Mouse (Mus musculus) lung, embryonic 15.5 days (tissue): Measurements from ENCODE around the gene Ralgapa1. TPM values are rescaled to one million over a fixed set of nuclear protein-coding genes. Genes with fewer than 3 reads are reported as not detected.

Experiments
- ATAC-seq: fragments of 200-750 bp; cut with Nextera tagmentation; 2 replicates; pipeline ENCODE4 v1.8.0; 2017; ENCODE audit warnings: moderate number of reproducible peaks, borderline replicate concordance; ENCODE audit not compliant: low FRiP score, low TSS enrichment; ENCODE audit errors: extremely low read depth
- H3K27ac ChIP-seq: fragments of 300-500 bp; sonication (generic); 2 replicates; pipeline ENCODE4 v1.5.1; 2015; ENCODE audit warnings: moderate library complexity, mild to moderate bottlenecking, inconsistent platforms
- H3K27me3 ChIP-seq: fragments of 300-500 bp; sonication (generic); 2 replicates; pipeline ENCODE4 v1.6.1; 2015; ENCODE audit warnings: inconsistent platforms
- H3K36me3 ChIP-seq: fragments of 300-500 bp; sonication (generic); 2 replicates; pipeline ENCODE4 v1.6.1; 2015; ENCODE audit warnings: inconsistent platforms
- H3K4me1 ChIP-seq: fragments of 300-500 bp; sonication (generic); 2 replicates; pipeline ENCODE4 v1.6.1; 2015; ENCODE audit warnings: inconsistent platforms
- H3K4me2 ChIP-seq: fragments of 300-500 bp; sonication (generic); 2 replicates; pipeline ENCODE4 v1.6.1; 2015; ENCODE audit warnings: inconsistent platforms, mild to moderate bottlenecking, moderate library complexity
- H3K4me3 ChIP-seq: fragments of 300-500 bp; sonication (generic); 2 replicates; pipeline ENCODE4 v1.5.1; 2015; ENCODE audit warnings: mild to moderate bottlenecking, inconsistent platforms
- H3K9ac ChIP-seq: fragments of 300-500 bp; sonication (generic); 2 replicates; pipeline ENCODE4 v1.6.1; 2015; ENCODE audit warnings: inconsistent platforms
- H3K9me3 ChIP-seq: fragments of 300-500 bp; sonication (generic); 2 replicates; pipeline ENCODE4 v1.6.1; 2016; ENCODE audit warnings: inconsistent platforms
- WGBS: fragments of 180-500 bp; shearing (Covaris S2); methylation state at CpG from one replicate; pipeline ENCODE4 v1.1.7; 2015; 5-methylcytosine and 5-hydroxymethylcytosine counted together
- polyA plus RNA-seq: library from polyadenylated mRNA; unstranded; fragments of >200 nt; fragmentation: Nextera tagmentation; extraction: Ambion mirVana; gene quantifications from 2 replicates; pipeline ENCODE4 v1.2.1, GENCODE M21; 2015

The Ralgapa1 gene
- polyA plus RNA-seq, 1 experiment from 2014 or later: 18.2 TPM

- Histone ChIP-seq H3K9ac (no peak overlapping the region), H3K4me2 (no peak overlapping the region), H3K4me3 (no peak overlapping the region), H3K9me3 (no peaks in the 10 kb centered on the region), H3K4me1 (peaks cover 6% of the 10 kb centered on the region; the same call in 1 of the 2 replicates), H3K27me3 (no peaks in the 10 kb centered on the region), H3K27ac (no peak overlapping the region), H3K36me3 (no peaks in the 10 kb centered on the region)
- WGBS: 12% methylated on average over 6 of the region's 6 CpGs
- peak; percentile 67 for ATAC-seq
Observed at GRCm38 (mm10) chr12:55573794-55574193, 247.2 kb downstream of the Ralgapa1 start.

DNA sequence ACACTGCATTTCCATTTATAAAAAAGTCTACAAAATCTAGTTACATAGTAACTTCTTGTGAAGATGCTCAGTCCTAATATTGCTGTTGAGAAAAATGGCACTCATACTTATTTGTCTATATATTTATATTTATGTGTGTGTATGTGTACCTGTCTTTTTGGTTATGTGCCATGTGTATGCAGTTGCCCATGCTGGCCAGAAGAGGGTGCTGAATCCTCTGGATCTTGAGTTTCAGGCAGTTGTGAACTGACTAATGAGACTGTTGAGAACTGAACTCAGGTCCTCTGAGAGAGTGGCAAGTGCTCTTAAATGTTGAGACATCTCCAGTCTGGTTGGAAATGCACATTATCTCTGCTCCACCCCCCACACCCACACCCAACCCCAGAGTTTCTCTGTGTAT, 247.9 kb downstream of the Ralgapa1 start:
- no peak for ATAC-seq
- H3K4me2 ChIP-seq: no peak overlapping the region
- no peak overlapping the region for H3K9ac ChIP-seq
- H3K27ac ChIP-seq: no peak overlapping the region
- H3K4me1 ChIP-seq: peaks cover 6% of the 10 kb centered on the region; the same call in 1 of the 2 replicates
- no peaks in the 10 kb centered on the region for H3K36me3 ChIP-seq
- H3K27me3 ChIP-seq: no peaks in the 10 kb centered on the region
- no peak overlapping the region for H3K4me3 ChIP-seq
- no peaks in the 10 kb centered on the region for H3K9me3 ChIP-seq

- H3K9ac ChIP-seq: no peak overlapping the region
- H3K4me3 ChIP-seq: no peak overlapping the region
- H3K9me3 ChIP-seq: no peaks in the 10 kb centered on the region
- H3K27me3 ChIP-seq: no peaks in the 10 kb centered on the region
- no peak overlapping the region for H3K4me2 ChIP-seq
- WGBS: 77% methylated on average over 10 of the region's 10 CpGs
- H3K36me3 ChIP-seq: no peaks in the 10 kb centered on the region
- no peak for ATAC-seq
- H3K4me1 ChIP-seq: peaks cover 6% of the 10 kb centered on the region; the same call in 1 of the 2 replicates
- no peak overlapping the region for H3K27ac ChIP-seq
Observed at GRCm38 (mm10) chr12:55571661-55572060, 249.3 kb downstream of the Ralgapa1 start.

- H3K27me3 ChIP-seq: no peaks in the 10 kb centered on the region
- ATAC-seq: no peak
- H3K4me1 ChIP-seq: peaks cover 6% of the 10 kb centered on the region; the same call in 1 of the 2 replicates
- H3K36me3 ChIP-seq: no peaks in the 10 kb centered on the region
- no peak overlapping the region for H3K4me2 ChIP-seq
- H3K9ac ChIP-seq: no peak overlapping the region
- H3K9me3 ChIP-seq: no peaks in the 10 kb centered on the region
- H3K4me3 ChIP-seq: no peak overlapping the region
- no peak overlapping the region for H3K27ac ChIP-seq
- 70% methylated on average over 11 of the region's 11 CpGs for WGBS
Observed at GRCm38 (mm10) chr12:55571181-55571580, 249.8 kb downstream of the Ralgapa1 start.

- peaks cover 6% of the 10 kb centered on the region; the same call in 1 of the 2 replicates for H3K4me1 ChIP-seq
Observed at GRCm38 (mm10) chr12:55570646-55571045, 250.3 kb downstream of the Ralgapa1 start.

DNA sequence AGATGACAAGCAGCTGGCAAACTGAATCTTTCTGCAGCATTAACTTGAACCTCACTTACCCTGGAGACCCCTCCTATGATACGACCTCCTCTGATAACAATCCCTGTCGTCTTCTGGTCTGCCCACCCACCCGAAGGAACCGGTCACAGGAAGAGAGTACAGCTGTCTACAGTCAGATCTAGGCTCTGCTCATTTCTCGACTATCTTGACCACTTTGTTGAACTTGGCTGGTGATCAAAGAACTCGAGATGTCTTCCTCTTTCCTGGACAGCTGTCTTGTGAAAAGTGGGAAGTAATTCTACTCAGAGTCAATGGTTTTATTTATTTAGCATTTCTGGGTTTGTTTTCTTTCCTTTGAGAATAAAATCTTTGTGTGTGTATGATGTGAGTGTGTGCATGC, 251.3 kb downstream of the Ralgapa1 start:
- H3K4me3 ChIP-seq: no peak overlapping the region
- no peaks in the 10 kb centered on the region for H3K36me3 ChIP-seq
- no peaks in the 10 kb centered on the region for H3K27me3 ChIP-seq
- no peak overlapping the region for H3K27ac ChIP-seq
- H3K9ac ChIP-seq: no peak overlapping the region
- ATAC-seq: no peak
- H3K9me3 ChIP-seq: no peaks in the 10 kb centered on the region
- WGBS: 12% methylated on average over 6 of the region's 6 CpGs
- H3K4me2 ChIP-seq: no peak overlapping the region
- H3K4me1 ChIP-seq: peaks cover 6% of the 10 kb centered on the region; the same call in 1 of the 2 replicates

More at GRCm38 (mm10) chr12:55570646-55571045, 250.3 kb downstream of the Ralgapa1 start:
- Histone ChIP-seq H3K4me2 (no peak overlapping the region), H3K9ac (no peak overlapping the region), H3K4me3 (no peak overlapping the region), H3K27ac (no peak overlapping the region), H3K27me3 (no peaks in the 10 kb centered on the region), H3K9me3 (no peaks in the 10 kb centered on the region), H3K36me3 (no peaks in the 10 kb centered on the region)
- ATAC-seq: no peak
- 81% methylated on average over 9 of the region's 9 CpGs for WGBS

GRCm38 (mm10) chr12:55568466-55568865, 252.5 kb downstream of the Ralgapa1 start:
- no peak overlapping the region for H3K9ac ChIP-seq
- H3K27me3 ChIP-seq: no peaks in the 10 kb centered on the region
- peaks cover 6% of the 10 kb centered on the region; the same call in 1 of the 2 replicates for H3K4me1 ChIP-seq
- H3K36me3 ChIP-seq: no peaks in the 10 kb centered on the region
- no peak overlapping the region for H3K4me3 ChIP-seq
- H3K4me2 ChIP-seq: no peak overlapping the region
- no peaks in the 10 kb centered on the region for H3K9me3 ChIP-seq
- WGBS: 88% methylated on average over 3 of the region's 3 CpGs
- ATAC-seq: no peak
- H3K27ac ChIP-seq: no peak overlapping the region

GRCm38 (mm10) chr12:55566837-55567236, 254.1 kb downstream of the Ralgapa1 start:
- Histone ChIP-seq H3K4me1 (peaks cover 6% of the 10 kb centered on the region; the same call in 1 of the 2 replicates), H3K27me3 (no peaks in the 10 kb centered on the region), H3K9me3 (no peaks in the 10 kb centered on the region), H3K36me3 (no peaks in the 10 kb centered on the region), H3K27ac (no peak overlapping the region), H3K4me2 (no peak overlapping the region), H3K4me3 (no peak overlapping the region), H3K9ac (no peak overlapping the region)
- WGBS: 62% methylated on average over 5 of the region's 5 CpGs
- no peak for ATAC-seq

DNA sequence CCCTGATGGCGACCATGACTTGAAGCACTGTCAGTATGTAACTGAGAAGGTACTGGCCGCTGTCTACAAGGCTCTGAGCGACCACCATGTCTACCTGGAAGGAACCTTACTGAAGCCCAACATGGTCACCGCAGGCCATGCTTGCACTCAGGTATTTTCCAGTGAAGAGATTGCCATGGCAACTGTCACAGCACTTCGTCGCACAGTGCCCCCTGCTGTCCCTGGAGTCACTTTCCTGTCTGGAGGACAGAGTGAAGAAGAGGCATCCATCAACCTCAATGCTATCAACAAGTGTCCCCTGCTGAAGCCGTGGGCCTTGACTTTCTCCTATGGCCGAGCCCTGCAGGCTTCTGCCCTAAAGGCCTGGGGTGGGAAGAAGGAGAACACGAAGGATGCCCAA, 255.1 kb downstream of the Ralgapa1 start:
- no peak overlapping the region for H3K4me3 ChIP-seq
- no peaks in the 10 kb centered on the region for H3K36me3 ChIP-seq
- H3K9me3 ChIP-seq: no peaks in the 10 kb centered on the region
- peaks cover 6% of the 10 kb centered on the region; the same call in 1 of the 2 replicates for H3K4me1 ChIP-seq
- no peak for ATAC-seq
- no peak overlapping the region for H3K9ac ChIP-seq
- 68% methylated on average over 9 of the region's 9 CpGs for WGBS
- H3K27me3 ChIP-seq: no peaks in the 10 kb centered on the region
- H3K4me2 ChIP-seq: no peak overlapping the region
- no peak overlapping the region for H3K27ac ChIP-seq

DNA sequence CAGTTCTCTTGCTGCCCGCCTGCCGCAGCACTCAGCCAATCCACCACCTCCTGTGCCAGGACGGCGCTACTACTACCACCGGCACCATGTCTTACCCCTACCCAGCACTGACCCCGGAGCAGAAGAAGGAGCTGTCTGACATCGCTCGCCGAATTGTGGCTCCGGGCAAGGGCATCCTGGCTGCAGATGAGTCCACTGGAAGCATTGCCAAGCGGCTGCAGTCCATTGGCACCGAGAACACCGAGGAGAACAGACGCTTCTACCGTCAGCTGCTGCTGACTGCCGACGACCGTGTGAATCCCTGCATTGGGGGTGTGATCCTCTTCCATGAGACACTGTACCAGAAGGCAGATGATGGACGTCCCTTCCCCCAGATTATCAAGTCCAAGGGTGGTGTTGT, 255.8 kb downstream of the Ralgapa1 start, which contains the start of gene Aldoart2:
TSS of gene Aldoart2 (plus strand) at position 34 of the 400 bp plus-strand sequence.
- H3K9ac ChIP-seq: no peak within 1 kb of the TSS
- no peaks in the 10 kb centered on the region for H3K36me3 ChIP-seq
- H3K4me1 ChIP-seq: peaks cover 6% of the 10 kb centered on the region; the same call in 1 of the 2 replicates
- no peak within 1 kb of the TSS for H3K27ac ChIP-seq
- H3K4me3 ChIP-seq: no peak within 1 kb of the TSS
- 93% methylated on average over 19 of the region's 19 CpGs for WGBS
- H3K4me2 ChIP-seq: no peak within 1 kb of the TSS
- no peaks in the 10 kb centered on the region for H3K27me3 ChIP-seq
- ATAC-seq: no peak
- no peaks in the 10 kb centered on the region for H3K9me3 ChIP-seq

DNA sequence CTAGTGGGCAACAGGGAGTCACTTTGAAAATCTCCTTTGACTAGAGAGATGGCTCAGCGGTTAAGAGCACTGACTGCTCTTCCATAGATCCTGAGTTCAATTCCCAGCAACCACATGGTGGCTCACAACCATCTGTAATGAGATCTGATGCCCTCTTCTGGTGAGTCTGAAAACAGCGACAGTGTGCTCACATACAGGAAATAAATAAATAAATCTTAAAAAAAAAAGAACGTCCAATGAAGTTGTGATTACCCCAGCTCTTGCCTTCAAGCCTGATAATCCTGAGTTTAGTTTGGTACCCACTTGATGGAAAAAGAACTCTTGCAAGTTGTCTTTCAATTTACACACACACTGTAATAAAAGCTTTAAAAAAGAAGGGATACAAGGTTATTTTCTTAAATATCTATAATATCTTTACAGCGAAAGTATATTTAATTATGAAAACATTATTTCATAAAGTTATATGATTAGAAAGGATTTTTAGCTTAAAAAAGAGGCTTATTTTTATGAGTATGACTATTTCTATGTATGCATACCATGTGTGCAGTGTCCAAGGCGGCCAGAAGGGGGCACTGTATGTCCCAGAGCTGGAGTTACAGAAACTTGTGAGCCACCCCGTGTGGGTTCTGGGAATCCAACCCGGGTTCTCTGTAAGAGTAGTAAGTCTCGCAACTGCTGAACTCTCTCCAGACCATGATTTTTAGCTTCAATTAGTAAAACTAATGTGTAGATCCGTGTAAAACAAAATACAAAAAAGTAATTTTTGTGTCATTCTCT, 256.6 kb downstream of the Ralgapa1 start:
- no peak for ATAC-seq
- H3K27me3 ChIP-seq: no peaks in the 10 kb centered on the region
- H3K27ac ChIP-seq: no peak overlapping the region
- H3K4me1 ChIP-seq: no peaks in the 10 kb centered on the region
- no peak overlapping the region for H3K4me3 ChIP-seq
- WGBS: 78% methylated on average over 9 of the region's 9 CpGs
- H3K4me2 ChIP-seq: no peak overlapping the region
- no peaks in the 10 kb centered on the region for H3K9me3 ChIP-seq
- no peak overlapping the region for H3K9ac ChIP-seq
- no peaks in the 10 kb centered on the region for H3K36me3 ChIP-seq

DNA sequence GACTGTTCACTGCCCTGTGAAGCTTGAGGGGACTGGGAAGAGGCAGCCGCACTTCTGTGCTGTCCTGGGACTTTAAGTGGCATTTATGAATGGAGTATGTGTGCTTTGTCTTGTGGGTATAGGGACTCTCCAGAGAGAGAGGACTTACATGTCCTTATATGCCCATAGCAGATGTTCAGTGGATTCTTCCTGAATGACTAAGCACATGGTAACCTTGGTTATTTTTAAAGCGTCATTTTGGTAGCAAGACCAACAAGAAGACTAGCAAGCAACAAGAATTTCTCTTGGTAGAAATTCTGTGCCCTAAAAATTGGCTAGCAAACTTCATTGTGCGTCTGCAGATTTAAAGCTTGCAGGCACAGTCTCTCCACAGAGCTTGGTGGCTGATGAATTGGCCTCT, 257.2 kb downstream of the Ralgapa1 start:
- Histone ChIP-seq H3K27ac (no peak overlapping the region), H3K9ac (no peak overlapping the region), H3K36me3 (no peaks in the 10 kb centered on the region), H3K4me3 (no peak overlapping the region), H3K27me3 (no peaks in the 10 kb centered on the region), H3K9me3 (no peaks in the 10 kb centered on the region), H3K4me1 (no peaks in the 10 kb centered on the region), H3K4me2 (no peak overlapping the region)
- ATAC-seq: no peak
- 84% methylated on average over 3 of the region's 3 CpGs for WGBS
